Mouse (Mus musculus) intestine, embryonic 16.5 days (tissue): Measurements from ENCODE around the gene Pibf1. TPM values are rescaled to one million over a fixed set of nuclear protein-coding genes. Genes with fewer than 3 reads are reported as not detected.
A peak's percentile ranks its signal among the peaks of the same experiment; 100 is the strongest.

Experiments
- ATAC-seq: fragments of 200-750 bp; cut with Nextera tagmentation; 2 replicates; pipeline ENCODE4 v1.8.0; 2017; ENCODE audit warnings: moderate TSS enrichment, moderate library complexity
- H3K27ac ChIP-seq: fragments of 300-500 bp; sonication (generic); 2 replicates; pipeline ENCODE4 v1.5.1; 2014; ENCODE audit warnings: mild to moderate bottlenecking, low read length
- H3K27me3 ChIP-seq: fragments of 300-500 bp; sonication (generic); replicated peaks from 2 replicates; pipeline ENCODE4 v1.6.1; 2014; ENCODE audit warnings: low read length, control low read depth, mixed read lengths; ENCODE audit not compliant: control insufficient read depth, insufficient read depth
- H3K36me3 ChIP-seq: fragments of 300-500 bp; sonication (generic); 2 replicates; pipeline ENCODE4 v1.6.1; 2014; ENCODE audit warnings: low read length, control low read depth; ENCODE audit not compliant: control insufficient read depth, insufficient read depth
- H3K4me1 ChIP-seq: fragments of 300-500 bp; sonication (generic); 2 replicates; pipeline ENCODE4 v1.6.1; 2014; ENCODE audit warnings: low read length, control low read depth, mixed read lengths; ENCODE audit not compliant: control insufficient read depth, insufficient read depth
- H3K4me2 ChIP-seq: fragments of 300-500 bp; sonication (generic); 2 replicates; pipeline ENCODE4 v1.6.1; 2014; ENCODE audit warnings: low read depth, low read length, control low read depth
- H3K4me3 ChIP-seq: fragments of 300-500 bp; sonication (generic); 2 replicates; pipeline ENCODE4 v1.5.1; 2014; ENCODE audit warnings: mild to moderate bottlenecking, low read length
- H3K9ac ChIP-seq: fragments of 300-500 bp; sonication (generic); 2 replicates; pipeline ENCODE4 v1.6.1; 2014; ENCODE audit warnings: low read depth, low read length
- H3K9me3 ChIP-seq: fragments of 300-500 bp; sonication (generic); 2 replicates; pipeline ENCODE4 v1.6.1; 2016; ENCODE audit warnings: low read length, control low read depth; ENCODE audit not compliant: control insufficient read depth
- WGBS: fragments of 180-500 bp; shearing (Covaris S2); extraction: QIAGEN DNeasy Blood & Tissue Kit; methylation state at CpG from one replicate; pipeline ENCODE4 v1.1.7; 2014; 5-methylcytosine and 5-hydroxymethylcytosine counted together
- polyA plus RNA-seq: library from polyadenylated mRNA; unstranded; fragments of >200 nt; fragmentation: Nextera tagmentation; extraction: Ambion mirVana; gene quantifications from 2 replicates; pipeline ENCODE4 v1.2.1, GENCODE M21; 2015

Gene Pibf1
- polyA plus RNA-seq, 1 experiment from 2014 or later: 13.3 TPM

- no peaks in the 10 kb centered on the region for H3K36me3 ChIP-seq
- H3K4me1 ChIP-seq: no peaks in the 10 kb centered on the region
- 36% methylated on average over 4 of the region's 4 CpGs for WGBS
- H3K4me2 ChIP-seq: no peak overlapping the region
- H3K27ac ChIP-seq: no peak overlapping the region
- no peak for ATAC-seq
- no peak overlapping the region for H3K9ac ChIP-seq
- H3K4me3 ChIP-seq: no peak overlapping the region
- H3K27me3 ChIP-seq: no peaks in the 10 kb centered on the region
- H3K9me3 ChIP-seq: no peaks in the 10 kb centered on the region
Measured at GRCm38 (mm10) chr14:99275827-99276226, 176.6 kb downstream of the Pibf1 start.

GRCm38 (mm10) chr14:99278312-99278711 lies 179.1 kb downstream of the Pibf1 start:
- Histone ChIP-seq H3K36me3 (no peaks in the 10 kb centered on the region), H3K27ac (no peak overlapping the region), H3K9ac (no peak overlapping the region), H3K4me2 (no peak overlapping the region), H3K27me3 (no peaks in the 10 kb centered on the region), H3K4me1 (0 out of 2 replicates have a peak, but pooled peaks cover 2% of the 10 kb centered on the region), H3K9me3 (no peaks in the 10 kb centered on the region), H3K4me3 (no peak overlapping the region)
- 34% methylated on average over 9 of the region's 9 CpGs for WGBS
- ATAC-seq: no peak

- WGBS: 48% methylated on average over 12 of the region's 12 CpGs
- ATAC-seq: 0 out of 2 replicates have a peak, but pooled peaks have one; percentile 20
- no peaks in the 10 kb centered on the region for H3K36me3 ChIP-seq
- H3K27me3 ChIP-seq: no peaks in the 10 kb centered on the region
- peak overlapping the region; percentile 6; the same call in 1 of the 2 replicates for H3K4me2 ChIP-seq
- no peaks in the 10 kb centered on the region for H3K9me3 ChIP-seq
- no peak overlapping the region for H3K9ac ChIP-seq
- H3K4me3 ChIP-seq: no peak overlapping the region
- H3K4me1 ChIP-seq: 0 out of 2 replicates have a peak, but pooled peaks cover 2% of the 10 kb centered on the region
- H3K27ac ChIP-seq: peak overlapping the region; percentile 38
Measured at GRCm38 (mm10) chr14:99278763-99279486, 179.7 kb downstream of the Pibf1 start.

GRCm38 (mm10) chr14:99280399-99280798 lies 181.2 kb downstream of the Pibf1 start:
- WGBS: 54% methylated on average over 5 of the region's 5 CpGs
- H3K4me1 ChIP-seq: 0 out of 2 replicates have a peak, but pooled peaks cover 2% of the 10 kb centered on the region
- peak; percentile 76 for ATAC-seq
- H3K4me2 ChIP-seq: peak overlapping the region; percentile 39
- H3K27me3 ChIP-seq: no peaks in the 10 kb centered on the region
- H3K9ac ChIP-seq: no peak overlapping the region
- H3K27ac ChIP-seq: peak overlapping the region; percentile 95
- no peaks in the 10 kb centered on the region for H3K9me3 ChIP-seq
- H3K4me3 ChIP-seq: peak overlapping the region; percentile 19
- no peaks in the 10 kb centered on the region for H3K36me3 ChIP-seq

GRCm38 (mm10) chr14:99280825-99281433 lies 181.7 kb downstream of the Pibf1 start:
- Histone ChIP-seq H3K36me3 (no peaks in the 10 kb centered on the region), H3K27me3 (no peaks in the 10 kb centered on the region), H3K4me3 (peak overlapping the region; percentile 19), H3K9ac (no peak overlapping the region), H3K27ac (peak overlapping the region; percentile 95), H3K9me3 (no peaks in the 10 kb centered on the region), H3K4me2 (peak overlapping the region; percentile 39), H3K4me1 (0 out of 2 replicates have a peak, but pooled peaks cover 2% of the 10 kb centered on the region)
- ATAC-seq: peak; percentile 94
- WGBS: 54% methylated on average over 5 of the region's 5 CpGs

GRCm38 (mm10) chr14:99285486-99285885 lies 186.3 kb downstream of the Pibf1 start:
- Histone ChIP-seq H3K27me3 (no peaks in the 10 kb centered on the region), H3K9me3 (no peaks in the 10 kb centered on the region), H3K4me2 (no peak overlapping the region), H3K4me3 (no peak overlapping the region), H3K27ac (no peak overlapping the region), H3K4me1 (0 out of 2 replicates have a peak, but pooled peaks cover 2% of the 10 kb centered on the region), H3K9ac (no peak overlapping the region), H3K36me3 (no peaks in the 10 kb centered on the region)
- no peak for ATAC-seq
- 85% methylated on average over 4 of the region's 4 CpGs for WGBS

GRCm38 (mm10) chr14:99292176-99292575 lies 193.0 kb downstream of the Pibf1 start:
- Histone ChIP-seq H3K4me1 (no peaks in the 10 kb centered on the region; the same call in none of the 2 replicates), H3K9me3 (no peaks in the 10 kb centered on the region), H3K9ac (no peak overlapping the region), H3K36me3 (no peaks in the 10 kb centered on the region), H3K4me2 (no peak overlapping the region), H3K27ac (no peak overlapping the region), H3K4me3 (no peak overlapping the region), H3K27me3 (no peaks in the 10 kb centered on the region)
- ATAC-seq: no peak
- WGBS: 94% methylated on average over 5 of the region's 5 CpGs

- no peak for ATAC-seq
- Histone ChIP-seq H3K4me3 (no peak overlapping the region), H3K36me3 (no peaks in the 10 kb centered on the region), H3K27me3 (no peaks in the 10 kb centered on the region), H3K27ac (no peak overlapping the region), H3K4me1 (no peaks in the 10 kb centered on the region; the same call in none of the 2 replicates), H3K4me2 (no peak overlapping the region), H3K9me3 (no peaks in the 10 kb centered on the region), H3K9ac (no peak overlapping the region)
- 88% methylated on average over 8 of the region's 8 CpGs for WGBS
Measured at GRCm38 (mm10) chr14:99294424-99294823, 195.2 kb downstream of the Pibf1 start.

GRCm38 (mm10) chr14:99295606-99296341 lies 196.6 kb downstream of the Pibf1 start:
- WGBS: 34% methylated on average over 15 of the region's 15 CpGs
- no peaks in the 10 kb centered on the region for H3K36me3 ChIP-seq
- H3K4me3 ChIP-seq: no peak overlapping the region
- ATAC-seq: no peak
- peak overlapping the region; percentile 40 for H3K4me2 ChIP-seq
- H3K4me1 ChIP-seq: no peaks in the 10 kb centered on the region; the same call in none of the 2 replicates
- no peak overlapping the region; the same call in 1 of the 2 replicates for H3K9ac ChIP-seq
- no peaks in the 10 kb centered on the region for H3K9me3 ChIP-seq
- H3K27ac ChIP-seq: 0 out of 2 replicates have a peak overlapping the region, but pooled peaks have one; percentile 13
- H3K27me3 ChIP-seq: no peaks in the 10 kb centered on the region
